Mouse (Mus musculus): ENCODE measurements at regions not wholly inside any gene's neighbourhood (a gene's known extent, or its start where the extent isn't known, plus 50 kb on each side); places are given as distances from the start of the nearest gene placed in this dataset.

- Histone ChIP-seq H3K9me3 (replicated peaks; ENCODE audit: insufficient read depth, low read length) (no peaks in the 10 kb centered on the region), H3K9ac (ENCODE audit: control insufficient read depth, low read depth, low read length, poor library complexity, severe bottlenecking) (no peak overlapping the region), H3K4me3 (ENCODE audit: control insufficient read depth in 1 of 2, insufficient read depth in 1 of 2, low read depth in 2 of 2, low read length in 2 of 2) (no peak overlapping the region), H3K4me1 (ENCODE audit: control insufficient read depth in 1 of 2, insufficient read depth in 2 of 2, low read length in 2 of 2) (no peaks in the 10 kb centered on the region), H3K27ac (ENCODE audit: control insufficient read depth, low read depth, low read length) (no peak overlapping the region), H3K79me2 (ENCODE audit: control insufficient read depth, insufficient read depth, low read length, poor library complexity) (no peaks in the 10 kb centered on the region), H3K27me3 (ENCODE audit: control insufficient read depth in 1 of 2, insufficient read depth in 2 of 2, low read length in 2 of 2) (no peaks in the 10 kb centered on the region), H3K36me3 (ENCODE audit: control insufficient read depth in 1 of 2, insufficient read depth in 2 of 2, low read length in 2 of 2) (no peaks in the 10 kb centered on the region)
- TF ChIP-seq KAT2A (conservative IDR thresholded peaks at IDR 0.05; ENCODE audit: low read depth, low read length) (no peak), EP300 (IDR thresholded peaks at IDR 0.05; ENCODE audit: low read depth in 1 of 2, low read length in 2 of 2) (no peak), USF1 (IDR thresholded peaks at IDR 0.05; ENCODE audit: low read depth, low read length) (no peak), UBTF (IDR thresholded peaks at IDR 0.05; ENCODE audit: borderline replicate concordance, insufficient read depth, low read depth, low read length) (no peak), CHD2 (IDR thresholded peaks at IDR 0.05; ENCODE audit: low read length) (no peak), NELFE (IDR thresholded peaks at IDR 0.05; ENCODE audit: low read depth, low read length) (no peak), MAFK (IDR thresholded peaks at IDR 0.05; ENCODE audit: borderline replicate concordance, low read depth, low read length) (no peak), SMC3 (IDR thresholded peaks at IDR 0.05; ENCODE audit: low read depth, low read length) (no peak), MXI1 (IDR thresholded peaks at IDR 0.05; ENCODE audit: low read depth, low read length) (no peak), MYB (IDR thresholded peaks at IDR 0.05; ENCODE audit: low read depth, low read length) (no peak), MEF2A (IDR thresholded peaks at IDR 0.05; ENCODE audit: extremely low read depth, insufficient replicate concordance, low read depth, low read length, poor library complexity, severe bottlenecking) (no peak), JUND (IDR thresholded peaks at IDR 0.05; ENCODE audit: low read depth, low read length) (no peak)
- DNase-seq (ENCODE audit: low read depth, low spot score) = no peak
Observed at GRCm38 (mm10) chr1:186384440-186384839, 267.3 kb upstream of the Lyplal1 start.

- Histone ChIP-seq H3K9me3 (replicated peaks; ENCODE audit: insufficient read depth, low read length) (no peaks in the 10 kb centered on the region), H3K27me3 (ENCODE audit: control insufficient read depth in 1 of 2, insufficient read depth in 2 of 2, low read length in 2 of 2) (no peaks in the 10 kb centered on the region), H3K9ac (ENCODE audit: control insufficient read depth, low read depth, low read length, poor library complexity, severe bottlenecking) (no peak overlapping the region), H3K4me1 (ENCODE audit: control insufficient read depth in 1 of 2, insufficient read depth in 2 of 2, low read length in 2 of 2) (no peaks in the 10 kb centered on the region), H3K4me3 (ENCODE audit: control insufficient read depth in 1 of 2, insufficient read depth in 1 of 2, low read depth in 2 of 2, low read length in 2 of 2) (no peak overlapping the region), H3K36me3 (ENCODE audit: control insufficient read depth in 1 of 2, insufficient read depth in 2 of 2, low read length in 2 of 2) (no peaks in the 10 kb centered on the region), H3K27ac (ENCODE audit: control insufficient read depth, low read depth, low read length) (no peak overlapping the region), H3K79me2 (ENCODE audit: control insufficient read depth, insufficient read depth, low read length, poor library complexity) (no peaks in the 10 kb centered on the region)
- TF ChIP-seq EP300 (IDR thresholded peaks at IDR 0.05; ENCODE audit: low read depth in 1 of 2, low read length in 2 of 2) = no peak
- no peak for TF ChIP-seq UBTF (IDR thresholded peaks at IDR 0.05; ENCODE audit: borderline replicate concordance, insufficient read depth, low read depth, low read length)
- DNase-seq (ENCODE audit: low read depth, low spot score) = no peak
Observed at GRCm38 (mm10) chr1:186383453-186383852, 266.3 kb upstream of the Lyplal1 start.

- Histone ChIP-seq H3K79me2 (ENCODE audit: control insufficient read depth, insufficient read depth, low read length, poor library complexity) (no peaks in the 10 kb centered on the region), H3K27me3 (ENCODE audit: control insufficient read depth in 1 of 2, insufficient read depth in 2 of 2, low read length in 2 of 2) (no peaks in the 10 kb centered on the region), H3K9ac (ENCODE audit: control insufficient read depth, low read depth, low read length, poor library complexity, severe bottlenecking) (no peak overlapping the region), H3K4me1 (ENCODE audit: control insufficient read depth in 1 of 2, insufficient read depth in 2 of 2, low read length in 2 of 2) (no peaks in the 10 kb centered on the region), H3K27ac (ENCODE audit: control insufficient read depth, low read depth, low read length) (no peak overlapping the region), H3K9me3 (replicated peaks; ENCODE audit: insufficient read depth, low read length) (no peaks in the 10 kb centered on the region), H3K36me3 (ENCODE audit: control insufficient read depth in 1 of 2, insufficient read depth in 2 of 2, low read length in 2 of 2) (no peaks in the 10 kb centered on the region), H3K4me3 (ENCODE audit: control insufficient read depth in 1 of 2, insufficient read depth in 1 of 2, low read depth in 2 of 2, low read length in 2 of 2) (no peak overlapping the region)
- no peak for TF ChIP-seq GATA1 (IDR thresholded peaks at IDR 0.05; ENCODE audit: low read depth, low read length)
- no peak for TF ChIP-seq ELF1 (IDR thresholded peaks at IDR 0.05; ENCODE audit: low read depth, low read length)
- no peak for TF ChIP-seq USF2 (IDR thresholded peaks at IDR 0.05; ENCODE audit: borderline replicate concordance in 1 of 2, insufficient read depth in 1 of 2, low read depth in 1 of 2, low read length in 2 of 2)
- no peak for TF ChIP-seq MAX (IDR thresholded peaks at IDR 0.05; ENCODE audit: low read length)
- TF ChIP-seq JUND (IDR thresholded peaks at IDR 0.05; ENCODE audit: low read depth, low read length) = no peak
- TF ChIP-seq MYC (IDR thresholded peaks at IDR 0.05; ENCODE audit: low read depth, low read length) = no peak
- DNase-seq (ENCODE audit: low read depth, low spot score) = no peak
Observed at GRCm38 (mm10) chr1:186383006-186383405, 265.9 kb upstream of the Lyplal1 start.

All from MEL (cell line).